Comparison of ENCODE assay signal across 9 mouse cellular contexts in the genomic region with DNA sequence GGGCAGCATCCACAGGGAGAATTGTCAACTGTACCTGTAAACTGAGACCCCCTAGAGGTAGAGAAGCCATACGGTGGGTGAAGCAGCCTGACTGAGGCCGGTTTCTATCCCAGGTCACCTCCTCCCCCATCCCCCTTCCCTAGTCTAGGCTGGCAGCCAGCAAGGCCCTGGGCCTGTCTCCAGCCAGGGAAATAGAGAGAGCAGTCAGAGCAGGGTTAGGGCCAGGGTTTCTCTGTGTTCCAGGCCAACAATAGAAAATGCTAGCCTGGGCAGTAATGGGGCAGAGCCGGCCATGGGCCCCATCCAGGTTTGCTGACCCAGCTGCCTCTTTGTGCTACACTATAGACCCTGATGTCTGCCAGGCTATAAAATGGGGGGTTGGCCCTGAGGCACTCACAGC. TPM values are rescaled to one million over a fixed set of nuclear protein-coding genes. Genes with fewer than 3 reads are reported as not detected.
DNase-seq lines count a peak whose midpoint lies in the region; ATAC-seq and TF ChIP-seq lines count a peak whose summit lies in the region.
"Had no signal": no experiment of that assay in that cellular context is flagged by ENCODE, and none has a peak within 500 bp of the region (broad histone marks: within the 10 kb centered on the region; RNA-seq: fewer than 3 reads in every experiment).

Crybb1 (plus strand) TSS at position 390 of the 400 bp plus-strand sequence.

- peaks cover 14% of the 10 kb centered on the region; the same call in 1 of the 2 replicates for H3K4me1 ChIP-seq in kidney, embryonic 14.5 days (ENCODE audit: control insufficient read depth, insufficient read depth, low read length)
- H3K4me1 ChIP-seq in forebrain, postnatal 0 days (ENCODE audit: insufficient read depth), result peaks cover 3% of the 10 kb centered on the region; the same call in 1 of the 2 replicates
- H3K4me1 ChIP-seq in limb, embryonic 10.5 days, result peaks cover 49% of the 10 kb centered on the region

- no peak within 1 kb of the TSS for H3K27ac ChIP-seq in kidney, embryonic 14.5 days (ENCODE audit: low read depth, low read length)
- H3K27ac ChIP-seq in forebrain, postnatal 0 days (ENCODE audit: low read depth, low read length), result no peak within 1 kb of the TSS
- H3K27ac ChIP-seq in limb, embryonic 10.5 days, result peak within 1 kb of the TSS; percentile 54; the same call in 1 of the 2 replicates
- H3K27ac ChIP-seq: liver, embryonic 14.5 days had no signal

- H3K4me3 ChIP-seq in kidney, embryonic 14.5 days (ENCODE audit: low read length), result no peak within 1 kb of the TSS
- no peak within 1 kb of the TSS for H3K4me3 ChIP-seq in forebrain, postnatal 0 days (ENCODE audit: low read depth, low read length)
- H3K4me3 ChIP-seq in limb, embryonic 10.5 days, result no peak within 1 kb of the TSS

- H3K27me3 ChIP-seq in kidney, embryonic 14.5 days (ENCODE audit: control insufficient read depth, insufficient read depth, low read length), result no peaks in the 10 kb centered on the region
- no peaks in the 10 kb centered on the region for H3K27me3 ChIP-seq in forebrain, postnatal 0 days (ENCODE audit: insufficient read depth, low read length)
- H3K27me3 ChIP-seq in limb, embryonic 10.5 days (ENCODE audit: low read depth, poor library complexity, severe bottlenecking), result peaks cover 32% of the 10 kb centered on the region; the same call in 1 of the 2 replicates

- peak; percentile 30 for DNase-seq in kidney, adult 11 months
- DNase-seq in adrenal gland, postnatal 10 days, result peak; percentile 91
- no peak for DNase-seq in forebrain, postnatal 0 days
- peak; percentile 81 for DNase-seq in heart, postnatal 4 days
- DNase-seq in limb, embryonic 10.5 days (ENCODE audit: low spot score), result no peak
- DNase-seq in B cell, adult 2 months, result no peak

- H3K9me3 ChIP-seq in kidney, embryonic 14.5 days (ENCODE audit: control insufficient read depth, low read length), result no peaks in the 10 kb centered on the region
- H3K9me3 ChIP-seq in forebrain, postnatal 0 days (ENCODE audit: low read length), result no peaks in the 10 kb centered on the region
- H3K9me3 ChIP-seq in limb, embryonic 10.5 days (replicated peaks), result no peaks in the 10 kb centered on the region

- TF ChIP-seq CTCF in forebrain, postnatal 0 days (IDR thresholded peaks at IDR 0.05; ENCODE audit: low read depth), result no peak

- WGBS in kidney, embryonic 14.5 days, result 45% methylated on average over 3 of the region's 3 CpGs
- WGBS in forebrain, postnatal 0 days, result 32% methylated on average over 3 of the region's 3 CpGs
- 70% methylated on average over 3 of the region's 3 CpGs for WGBS in limb, embryonic 10.5 days

- no peaks in the 10 kb centered on the region for H3K36me3 ChIP-seq in kidney, embryonic 14.5 days (ENCODE audit: control insufficient read depth, insufficient read depth, low read length)
- no peaks in the 10 kb centered on the region for H3K36me3 ChIP-seq in forebrain, postnatal 0 days (ENCODE audit: insufficient read depth)
- H3K36me3 ChIP-seq in limb, embryonic 10.5 days, result no peaks in the 10 kb centered on the region

- H3K9ac ChIP-seq in kidney, embryonic 14.5 days (ENCODE audit: low read depth, low read length), result no peak within 1 kb of the TSS
- H3K9ac ChIP-seq in forebrain, postnatal 0 days, result no peak within 1 kb of the TSS
- H3K9ac ChIP-seq: liver, embryonic 14.5 days had no signal

- ATAC-seq in kidney, embryonic 14.5 days (ENCODE audit: low FRiP score, low TSS enrichment), result no peak
- ATAC-seq in forebrain, postnatal 0 days, result peak; percentile 38; the same call in 1 of the 2 replicates
- ATAC-seq in activated CD4-positive, CD25-positive, alpha-beta regulatory T cell, adult 4 months, result no peak

- no peak within 1 kb of the TSS for H3K4me2 ChIP-seq in kidney, embryonic 14.5 days (replicated peaks; ENCODE audit: low read depth, low read length)
- H3K4me2 ChIP-seq in forebrain, postnatal 0 days (ENCODE audit: low read depth), result no peak within 1 kb of the TSS

RNA-seq across cellular contexts. Expression of gene Crybb1, which starts in this region (rescaled TPM):
- polyA plus RNA-seq in kidney, embryonic 14.5 days (2014; fragmentation: Nextera tagmentation; extraction: Ambion mirVana), result 0.83 and 1.0 TPM in 2 replicates
- total RNA-seq in adrenal gland, postnatal 10 days (2021), result 1 to 10 TPM; 1.4 to 2.2 TPM
- total RNA-seq in forebrain, postnatal 0 days (2014; rRNA removed), result 5.0 and 6.3 TPM in 2 replicates
- polyA plus RNA-seq in forebrain, postnatal 0 days (2015; fragmentation: Nextera tagmentation; extraction: Ambion mirVana), result 10.4 and 10.8 TPM in 2 replicates
- total RNA-seq in heart, postnatal 4 days (2021), result not detected
- polyA plus RNA-seq in limb, embryonic 10.5 days (2016; fragmentation: Nextera tagmentation; extraction: Ambion mirVana), result not detected in 2 replicates
- polyA plus RNA-seq in activated CD4-positive, CD25-positive, alpha-beta regulatory T cell, adult 4 months (2017; shearing (Covaris generic)), result not detected

Comparison
In these comparisons a context has a peak if more than half of its experiments do, and no peak if none do; other contexts are left out.
1. Peak in DNase-seq in heart, postnatal 4 days; RNA of the gene not detected or under 1 TPM.
2. DNase-seq: peak in kidney, adult 11 months (single experiment) and adrenal gland, postnatal 10 days (single experiment); none in forebrain, postnatal 0 days (single experiment), limb, embryonic 10.5 days (single experiment) and B cell, adult 2 months (0 of 2).